Mouse (Mus musculus) liver, embryonic 11.5 days (tissue): ENCODE results near the gene Slc39a7. TPM values are rescaled to one million over a fixed set of nuclear protein-coding genes. Genes with fewer than 3 reads are reported as not detected.

Experiments used
- ATAC-seq: fragments of 200-750 bp; cut with Nextera tagmentation; replicated peaks from 2 replicates; pipeline ENCODE4 v1.8.0; 2017; ENCODE audit warnings: moderate number of reproducible peaks, mild to moderate bottlenecking, moderate TSS enrichment, moderate library complexity; ENCODE audit not compliant: low FRiP score
- DNase-seq: peaks from one replicate; pipeline ENCODE4 v3.0.0-alpha.2; 2017; ENCODE audit warnings: low spot score
- H3K27ac ChIP-seq: fragments of 300-500 bp; sonication (generic); 2 replicates; pipeline ENCODE4 v1.5.1; 2014; ENCODE audit warnings: mild to moderate bottlenecking, low read depth, low read length, control low read depth
- H3K27me3 ChIP-seq: fragments of 300-500 bp; sonication (generic); replicated peaks from 2 replicates; pipeline ENCODE4 v1.6.1; 2014; ENCODE audit warnings: low read length, mixed read lengths; ENCODE audit not compliant: control insufficient read depth, insufficient read depth
- H3K36me3 ChIP-seq: fragments of 300-500 bp; sonication (generic); 2 replicates; pipeline ENCODE4 v1.6.1; 2014; ENCODE audit warnings: mild to moderate bottlenecking, low read length, moderate library complexity, mixed read lengths; ENCODE audit not compliant: control insufficient read depth, insufficient read depth
- H3K4me1 ChIP-seq: fragments of 300-500 bp; sonication (generic); replicated peaks from 2 replicates; pipeline ENCODE4 v1.6.1; 2014; ENCODE audit warnings: low read length, mixed read lengths; ENCODE audit not compliant: control insufficient read depth, insufficient read depth
- H3K4me2 ChIP-seq: fragments of 300-500 bp; sonication (generic); 2 replicates; pipeline ENCODE4 v1.6.1; 2014; ENCODE audit warnings: mild to moderate bottlenecking, control low read depth, moderate library complexity
- H3K4me3 ChIP-seq: fragments of 300-500 bp; sonication (generic); 2 replicates; pipeline ENCODE4 v1.5.1; 2014; ENCODE audit warnings: low read depth, low read length, control low read depth
- H3K9ac ChIP-seq: fragments of 300-500 bp; sonication (generic); 2 replicates; pipeline ENCODE4 v1.6.1; 2014; ENCODE audit warnings: low read depth, low read length, control low read depth
- H3K9me3 ChIP-seq: fragments of 300-500 bp; sonication (generic); 2 replicates; pipeline ENCODE4 v1.6.1; 2016; ENCODE audit warnings: low read length, inconsistent platforms, mixed read lengths; ENCODE audit not compliant: control insufficient read depth
- WGBS: fragments of 180-500 bp; shearing (Covaris S2); extraction: QIAGEN DNeasy Blood & Tissue Kit; methylation state at CpG from one replicate; pipeline ENCODE4 v1.1.7; 2014; 5-methylcytosine and 5-hydroxymethylcytosine counted together
- polyA plus RNA-seq: library from polyadenylated mRNA; unstranded; fragments of >200 nt; fragmentation: Nextera tagmentation; extraction: Ambion mirVana; gene quantifications from 2 replicates; pipeline ENCODE4 v1.2.1, GENCODE M21; 2014

The Slc39a7 gene
- polyA plus RNA-seq, 1 experiment from 2014 or later, result 75.9 TPM

- no peak overlapping the region for H3K27ac ChIP-seq
- no peaks in the 10 kb centered on the region for H3K36me3 ChIP-seq
- no peaks in the 10 kb centered on the region for H3K4me1 ChIP-seq
- 64% methylated on average over 5 of the region's 5 CpGs for WGBS
- H3K9ac ChIP-seq, result no peak overlapping the region
- DNase-seq (no peak), ATAC-seq (no peak)
- peaks cover 8% of the 10 kb centered on the region; the same call in 1 of the 2 replicates for H3K9me3 ChIP-seq
- no peak overlapping the region for H3K4me3 ChIP-seq
- H3K27me3 ChIP-seq, result no peaks in the 10 kb centered on the region; the same call in 1 of the 2 replicates
- H3K4me2 ChIP-seq, result no peak overlapping the region
These were observed 16.0 kb upstream of the Slc39a7 start for GRCm38 (mm10) chr17:34047404-34048050.

- WGBS, result 73% methylated on average over 14 of the region's 14 CpGs
- no peak overlapping the region for H3K9ac ChIP-seq
- DNase-seq (no peak), ATAC-seq (no peak)
- no peaks in the 10 kb centered on the region; the same call in 1 of the 2 replicates for H3K4me1 ChIP-seq
- H3K36me3 ChIP-seq, result no peaks in the 10 kb centered on the region
- peaks cover 8% of the 10 kb centered on the region; the same call in 1 of the 2 replicates for H3K9me3 ChIP-seq
- H3K27ac ChIP-seq, result no peak overlapping the region
- H3K27me3 ChIP-seq, result peaks cover 7% of the 10 kb centered on the region
- H3K4me3 ChIP-seq, result no peak overlapping the region
- no peak overlapping the region for H3K4me2 ChIP-seq
These were observed 14.5 kb upstream of the Slc39a7 start for GRCm38 (mm10) chr17:34045941-34046340.

GRCm38 (mm10) chr17:34039562-34040450 lies 8.3 kb upstream of the Slc39a7 start:
- H3K9me3 ChIP-seq, result no peaks in the 10 kb centered on the region
- WGBS, result 33% methylated on average over 17 of the region's 17 CpGs
- ATAC-seq, result no peak
- H3K4me1 ChIP-seq, result peaks cover 16% of the 10 kb centered on the region
- H3K27ac ChIP-seq, result no peak overlapping the region
- no peak overlapping the region for H3K4me3 ChIP-seq
- H3K4me2 ChIP-seq, result no peak overlapping the region
- no peak for DNase-seq
- H3K9ac ChIP-seq, result no peak overlapping the region
- peaks cover 18% of the 10 kb centered on the region for H3K27me3 ChIP-seq
- peaks cover 15% of the 10 kb centered on the region for H3K36me3 ChIP-seq

GRCm38 (mm10) chr17:34038878-34039561 lies 7.5 kb upstream of the Slc39a7 start, which contains the start of gene Col11a2:
TSS of gene Col11a2 (plus strand) at chr17:34039437.
- Histone ChIP-seq H3K27me3 (peaks cover 18% of the 10 kb centered on the region), H3K4me2 (peak within 1 kb of the TSS; percentile 41), H3K9ac (no peak within 1 kb of the TSS), H3K9me3 (no peaks in the 10 kb centered on the region), H3K4me3 (no peak within 1 kb of the TSS; the same call in 1 of the 2 replicates), H3K4me1 (peaks cover 16% of the 10 kb centered on the region), H3K36me3 (peaks cover 18% of the 10 kb centered on the region), H3K27ac (no peak within 1 kb of the TSS)
- no peak for DNase-seq
- ATAC-seq, result peak; percentile 37; the same call in 1 of the 2 replicates
- 9% methylated on average over 28 of the region's 28 CpGs for WGBS

- Histone ChIP-seq H3K4me3 (no peak overlapping the region; the same call in 1 of the 2 replicates), H3K9me3 (no peaks in the 10 kb centered on the region), H3K4me2 (peak overlapping the region; percentile 41), H3K9ac (no peak overlapping the region), H3K4me1 (peaks cover 17% of the 10 kb centered on the region), H3K27me3 (peaks cover 18% of the 10 kb centered on the region), H3K27ac (no peak overlapping the region), H3K36me3 (peaks cover 18% of the 10 kb centered on the region)
- ATAC-seq (no peak), DNase-seq (no peak)
- WGBS, result 24% methylated on average over 18 of the region's 21 CpGs
These were observed 7.0 kb upstream of the Slc39a7 start for GRCm38 (mm10) chr17:34038440-34038839.

- Histone ChIP-seq H3K27me3 (peaks cover 16% of the 10 kb centered on the region), H3K27ac (no peak overlapping the region), H3K4me2 (no peak overlapping the region), H3K36me3 (peaks cover 18% of the 10 kb centered on the region), H3K4me3 (no peak overlapping the region), H3K9ac (no peak overlapping the region), H3K9me3 (no peaks in the 10 kb centered on the region), H3K4me1 (peaks cover 26% of the 10 kb centered on the region)
- DNase-seq, result no peak
- ATAC-seq, result no peak
- 93% methylated on average over 7 of the region's 7 CpGs for WGBS
These were observed 5.8 kb upstream of the Slc39a7 start for GRCm38 (mm10) chr17:34037241-34037640.

GRCm38 (mm10) chr17:34036647-34037046 lies 5.2 kb upstream of the Slc39a7 start:
- DNase-seq (no peak), ATAC-seq (no peak)

GRCm38 (mm10) chr17:34035517-34035916 lies 4.0 kb upstream of the Slc39a7 start:
- WGBS, result 87% methylated on average over 9 of the region's 9 CpGs
- Histone ChIP-seq H3K4me3 (no peak overlapping the region), H3K27me3 (peaks cover 11% of the 10 kb centered on the region), H3K9me3 (no peaks in the 10 kb centered on the region), H3K4me1 (peaks cover 30% of the 10 kb centered on the region), H3K27ac (no peak overlapping the region), H3K4me2 (no peak overlapping the region), H3K9ac (no peak overlapping the region), H3K36me3 (peaks cover 18% of the 10 kb centered on the region)
- DNase-seq (no peak), ATAC-seq (no peak)

More at GRCm38 (mm10) chr17:34036647-34037046, 5.2 kb upstream of the Slc39a7 start:
- H3K9ac ChIP-seq, result no peak overlapping the region
- 77% methylated on average over 10 of the region's 10 CpGs for WGBS
- H3K4me3 ChIP-seq, result no peak overlapping the region
- H3K36me3 ChIP-seq, result peaks cover 18% of the 10 kb centered on the region
- H3K4me2 ChIP-seq, result no peak overlapping the region
- H3K4me1 ChIP-seq, result peaks cover 26% of the 10 kb centered on the region
- H3K27ac ChIP-seq, result no peak overlapping the region
- H3K9me3 ChIP-seq, result no peaks in the 10 kb centered on the region
- peaks cover 11% of the 10 kb centered on the region for H3K27me3 ChIP-seq
